Mouse (Mus musculus): ENCODE results near the gene Elfn1. TPM values are rescaled to one million over a fixed set of nuclear protein-coding genes. Genes with fewer than 3 reads are reported as not detected.

Gene Elfn1
- polyA plus RNA-seq (2015; fragmentation: Nextera tagmentation; extraction: Ambion mirVana), result 3.3 and 4.0 TPM in 2 replicates

DNA sequence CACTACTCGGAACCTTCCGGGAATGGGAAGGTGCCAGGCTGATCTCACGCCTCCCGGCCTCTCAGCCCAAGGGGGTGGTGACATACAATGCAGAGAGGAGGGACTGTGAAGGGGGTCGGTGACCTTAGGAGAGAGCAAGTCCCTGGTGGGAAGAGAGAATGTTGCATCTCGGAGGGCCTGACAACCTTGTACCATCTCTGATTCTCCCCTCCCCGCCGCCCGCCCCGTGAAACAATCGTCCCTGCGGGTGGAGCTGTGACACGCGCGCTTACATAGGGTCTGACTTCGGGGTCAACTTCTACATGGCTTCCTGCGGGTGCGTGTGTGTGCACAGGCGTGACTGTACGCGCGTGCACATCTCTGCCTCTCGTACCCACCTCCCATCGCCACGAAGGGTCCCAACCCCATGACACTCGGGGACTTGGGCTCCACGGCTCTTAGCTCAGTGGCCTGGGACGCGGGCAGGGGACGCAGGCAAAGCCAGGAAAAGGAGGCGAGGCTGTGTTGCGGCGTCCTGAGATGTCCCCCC is at the start of gene Elfn1:
Gene Elfn1, plus strand, starts transcription at position 230 of the 529 bp plus-strand sequence.
- WGBS, result under 1% methylated on average over 33 of the region's 33 CpGs
- peak; percentile 28; the same call in 1 of the 2 replicates for ATAC-seq (ENCODE audit: low read depth)
- H3K4me1 ChIP-seq (replicated peaks), result peaks cover 56% of the 10 kb centered on the region

GRCm38 (mm10) chr5:139860328-139861104 is 47.2 kb upstream of the Elfn1 start:
- H3K4me1 ChIP-seq (replicated peaks), result peaks cover 9% of the 10 kb centered on the region
- no peaks in the 10 kb centered on the region for H3K36me3 ChIP-seq
- peaks cover 3% of the 10 kb centered on the region; the same call in 1 of the 2 replicates for H3K27me3 ChIP-seq
- peak overlapping the region; percentile 25; the same call in 1 of the 2 replicates for H3K4me2 ChIP-seq
- peak; percentile 43; the same call in 1 of the 2 replicates for ATAC-seq (ENCODE audit: low read depth)
- no peaks in the 10 kb centered on the region for H3K9me3 ChIP-seq
- H3K9ac ChIP-seq, result peak overlapping the region; percentile 26; the same call in 1 of the 2 replicates
- WGBS, result 14% methylated on average over 15 of the region's 15 CpGs
- H3K27ac ChIP-seq (replicated peaks), result no peak overlapping the region
- H3K4me3 ChIP-seq, result no peak overlapping the region

More for the DNA sequence above, at the start of gene Elfn1:
- no peaks in the 10 kb centered on the region for H3K9me3 ChIP-seq
- peak within 1 kb of the TSS; percentile 70 for H3K4me3 ChIP-seq
- peak within 1 kb of the TSS; percentile 67 for H3K27ac ChIP-seq (replicated peaks)
- H3K4me2 ChIP-seq, result peak within 1 kb of the TSS; percentile 97
- H3K27me3 ChIP-seq, result peaks cover 62% of the 10 kb centered on the region
- no peaks in the 10 kb centered on the region for H3K36me3 ChIP-seq
- H3K9ac ChIP-seq, result peak within 1 kb of the TSS; percentile 89

- no peak overlapping the region for H3K4me2 ChIP-seq
- H3K9ac ChIP-seq, result no peak overlapping the region
- no peak for ATAC-seq (ENCODE audit: low read depth)
- no peaks in the 10 kb centered on the region for H3K36me3 ChIP-seq
- no peak overlapping the region for H3K27ac ChIP-seq (replicated peaks)
- H3K27me3 ChIP-seq, result peaks cover 3% of the 10 kb centered on the region; the same call in 1 of the 2 replicates
- peaks cover 9% of the 10 kb centered on the region for H3K4me1 ChIP-seq (replicated peaks)
- H3K9me3 ChIP-seq, result no peaks in the 10 kb centered on the region
- WGBS, result 41% methylated on average over 4 of the region's 4 CpGs
- H3K4me3 ChIP-seq, result no peak overlapping the region
Measured at GRCm38 (mm10) chr5:139862759-139863158, 45.0 kb upstream of the Elfn1 start.

GRCm38 (mm10) chr5:139870886-139871285 is 36.9 kb upstream of the Elfn1 start:
- no peaks in the 10 kb centered on the region for H3K36me3 ChIP-seq
- WGBS, result 30% methylated on average over 4 of the region's 4 CpGs
- H3K4me2 ChIP-seq, result no peak overlapping the region
- no peak overlapping the region for H3K9ac ChIP-seq
- H3K27me3 ChIP-seq, result 0 out of 2 replicates have a peak, but pooled peaks cover 3% of the 10 kb centered on the region
- no peak overlapping the region for H3K27ac ChIP-seq (replicated peaks)
- ATAC-seq (ENCODE audit: low read depth), result no peak
- H3K9me3 ChIP-seq, result no peaks in the 10 kb centered on the region
- H3K4me1 ChIP-seq (replicated peaks), result no peaks in the 10 kb centered on the region
- no peak overlapping the region for H3K4me3 ChIP-seq

DNA sequence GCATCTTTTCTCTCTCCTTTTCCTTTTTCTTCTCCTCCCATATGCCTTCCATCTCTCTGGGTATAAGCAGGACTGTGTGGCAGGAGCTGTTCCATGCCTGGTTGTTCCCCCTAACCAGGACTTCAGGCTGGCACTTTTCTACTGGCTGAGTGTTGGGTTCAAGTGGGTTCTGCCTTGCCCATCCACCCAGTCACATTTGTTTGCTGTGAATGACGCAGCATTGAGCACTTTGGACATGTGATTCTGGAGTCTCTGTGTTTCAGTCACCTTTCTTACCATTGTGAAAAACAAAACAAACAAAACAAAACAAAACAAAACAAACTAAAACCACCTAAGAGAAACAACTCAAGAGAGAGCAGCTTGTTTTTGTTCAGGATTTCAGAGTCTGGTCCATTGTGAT is 36.2 kb upstream of the Elfn1 start:
- H3K4me1 ChIP-seq (replicated peaks), result no peaks in the 10 kb centered on the region
- no peak overlapping the region for H3K9ac ChIP-seq
- H3K36me3 ChIP-seq, result no peaks in the 10 kb centered on the region
- no peaks in the 10 kb centered on the region for H3K9me3 ChIP-seq
- no peak for ATAC-seq (ENCODE audit: low read depth)
- H3K27ac ChIP-seq (replicated peaks), result no peak overlapping the region
- H3K4me3 ChIP-seq, result no peak overlapping the region
- 0 out of 2 replicates have a peak, but pooled peaks cover 3% of the 10 kb centered on the region for H3K27me3 ChIP-seq
- no peak overlapping the region for H3K4me2 ChIP-seq
- 90% methylated on average over 1 of the region's 1 CpGs for WGBS

DNA sequence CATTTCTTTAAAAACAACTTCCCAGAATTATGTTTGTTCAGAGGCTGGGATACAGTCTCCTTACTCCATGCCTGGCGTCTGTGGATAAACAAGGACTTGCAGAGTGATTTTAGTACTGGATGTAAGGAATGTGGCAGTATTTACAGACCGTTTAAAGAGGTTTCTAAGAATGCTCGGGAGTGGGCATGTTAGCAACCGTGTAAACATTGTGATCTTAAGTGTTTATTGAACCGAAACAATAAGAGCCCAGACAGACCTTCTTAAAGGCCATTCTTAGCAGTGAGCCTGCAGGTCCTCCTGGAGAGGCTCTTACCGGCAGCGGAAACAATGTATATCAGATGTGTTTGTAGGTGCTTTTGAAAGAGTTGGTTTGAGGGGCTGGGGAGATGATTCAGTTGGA is 30.2 kb upstream of the Elfn1 start:
- H3K4me3 ChIP-seq, result no peak overlapping the region
- no peaks in the 10 kb centered on the region for H3K4me1 ChIP-seq (replicated peaks)
- no peak overlapping the region for H3K9ac ChIP-seq
- 53% methylated on average over 7 of the region's 7 CpGs for WGBS
- H3K27me3 ChIP-seq, result no peaks in the 10 kb centered on the region
- no peak overlapping the region for H3K27ac ChIP-seq (replicated peaks)
- ATAC-seq (ENCODE audit: low read depth), result no peak
- no peaks in the 10 kb centered on the region for H3K9me3 ChIP-seq
- no peaks in the 10 kb centered on the region for H3K36me3 ChIP-seq
- H3K4me2 ChIP-seq, result no peak overlapping the region

GRCm38 (mm10) chr5:139879694-139880093 is 28.0 kb upstream of the Elfn1 start:
- Histone ChIP-seq H3K9ac (no peak overlapping the region), H3K4me2 (no peak overlapping the region), H3K36me3 (no peaks in the 10 kb centered on the region), H3K4me1 (replicated peaks) (no peaks in the 10 kb centered on the region), H3K4me3 (no peak overlapping the region), H3K9me3 (no peaks in the 10 kb centered on the region), H3K27me3 (no peaks in the 10 kb centered on the region), H3K27ac (replicated peaks) (no peak overlapping the region)
- 79% methylated on average over 5 of the region's 5 CpGs for WGBS
- ATAC-seq (ENCODE audit: low read depth), result no peak

GRCm38 (mm10) chr5:139881161-139881560 is 26.6 kb upstream of the Elfn1 start:
- Histone ChIP-seq H3K4me2 (no peak overlapping the region), H3K9me3 (no peaks in the 10 kb centered on the region), H3K36me3 (no peaks in the 10 kb centered on the region), H3K27ac (replicated peaks) (no peak overlapping the region), H3K9ac (no peak overlapping the region), H3K4me1 (replicated peaks) (no peaks in the 10 kb centered on the region), H3K4me3 (no peak overlapping the region), H3K27me3 (no peaks in the 10 kb centered on the region)
- WGBS, result 95% methylated on average over 9 of the region's 9 CpGs
- ATAC-seq (ENCODE audit: low read depth), result no peak

GRCm38 (mm10) chr5:139888624-139889023 is 19.1 kb upstream of the Elfn1 start:
- WGBS, result 17% methylated on average over 3 of the region's 3 CpGs
- Histone ChIP-seq H3K4me3 (no peak overlapping the region), H3K9me3 (no peaks in the 10 kb centered on the region), H3K36me3 (no peaks in the 10 kb centered on the region), H3K27ac (replicated peaks) (no peak overlapping the region), H3K9ac (no peak overlapping the region), H3K4me2 (no peak overlapping the region), H3K27me3 (no peaks in the 10 kb centered on the region), H3K4me1 (replicated peaks) (peaks cover 40% of the 10 kb centered on the region)
- ATAC-seq (ENCODE audit: low read depth), result no peak

GRCm38 (mm10) chr5:139889370-139889769 is 18.4 kb upstream of the Elfn1 start:
- Histone ChIP-seq H3K36me3 (no peaks in the 10 kb centered on the region), H3K27ac (replicated peaks) (no peak overlapping the region; the same call in 1 of the 2 replicates), H3K4me2 (no peak overlapping the region), H3K9me3 (no peaks in the 10 kb centered on the region), H3K4me1 (replicated peaks) (peaks cover 47% of the 10 kb centered on the region), H3K27me3 (no peaks in the 10 kb centered on the region), H3K9ac (no peak overlapping the region), H3K4me3 (no peak overlapping the region)
- 27% methylated on average over 10 of the region's 10 CpGs for WGBS
- ATAC-seq (ENCODE audit: low read depth), result no peak

- peak; percentile 73 for ATAC-seq (ENCODE audit: low read depth)
- Histone ChIP-seq H3K4me2 (no peak overlapping the region), H3K27ac (replicated peaks) (peak overlapping the region; percentile 80), H3K4me1 (replicated peaks) (peaks cover 48% of the 10 kb centered on the region), H3K27me3 (no peaks in the 10 kb centered on the region), H3K4me3 (no peak overlapping the region), H3K9me3 (no peaks in the 10 kb centered on the region), H3K36me3 (no peaks in the 10 kb centered on the region), H3K9ac (0 out of 2 replicates have a peak overlapping the region, but pooled peaks have one; percentile 26)
- 21% methylated on average over 4 of the region's 5 CpGs for WGBS
Measured at GRCm38 (mm10) chr5:139892326-139892994, 15.3 kb upstream of the Elfn1 start.

DNA sequence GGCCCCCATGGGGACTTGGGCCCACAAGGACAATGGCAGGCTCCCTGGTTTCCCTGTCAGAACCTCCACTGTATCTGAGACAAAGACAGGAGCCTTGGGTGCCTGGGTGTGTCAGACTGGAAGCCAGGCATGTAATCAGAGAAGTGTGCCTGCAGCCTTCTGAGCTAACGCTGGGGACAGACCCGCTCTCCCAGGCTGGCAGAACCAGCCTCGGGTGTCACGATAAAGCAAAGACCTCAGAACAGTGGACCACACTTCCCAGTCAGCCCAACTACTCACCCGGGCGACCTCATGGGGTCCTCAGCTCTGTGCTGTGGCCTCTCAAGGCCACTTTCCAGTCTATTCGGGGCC is 14.8 kb upstream of the Elfn1 start:
- Histone ChIP-seq H3K4me1 (replicated peaks) (peaks cover 43% of the 10 kb centered on the region), H3K27ac (replicated peaks) (peak overlapping the region; percentile 80)

More for the DNA sequence above, 14.8 kb upstream of the Elfn1 start:
- Histone ChIP-seq H3K27me3 (no peaks in the 10 kb centered on the region), H3K4me2 (no peak overlapping the region), H3K9me3 (no peaks in the 10 kb centered on the region), H3K4me3 (no peak overlapping the region), H3K9ac (0 out of 2 replicates have a peak overlapping the region, but pooled peaks have one; percentile 26), H3K36me3 (no peaks in the 10 kb centered on the region)
- WGBS, result 33% methylated on average over 7 of the region's 7 CpGs
- ATAC-seq (ENCODE audit: low read depth), result peak; percentile 48; the same call in 1 of the 2 replicates
